Comparison of ENCODE assay signal across 8 mouse cellular contexts in genomic region chr2:24950189-24950535, GRCm38 (mm10). TPM values are rescaled to one million over a fixed set of nuclear protein-coding genes. Genes with fewer than 3 reads are reported as not detected.
A peak's percentile ranks its signal among the peaks of the same experiment; 100 is the strongest.
DNase-seq lines count a peak whose midpoint lies in the region; ATAC-seq and TF ChIP-seq lines count a peak whose summit lies in the region.

No protein-coding gene starts in this region.

- peaks cover 3% of the 10 kb centered on the region for H3K36me3 ChIP-seq in thymus, adult 2 months (ENCODE audit: control insufficient read depth, insufficient read depth, low read length)
- peaks cover 23% of the 10 kb centered on the region for H3K36me3 ChIP-seq in hindbrain, postnatal 0 days (ENCODE audit: insufficient read depth, low read length)
- peaks cover 36% of the 10 kb centered on the region for H3K36me3 ChIP-seq in midbrain, embryonic 12.5 days

- H3K27me3 ChIP-seq in thymus, adult 2 months (ENCODE audit: control insufficient read depth, insufficient read depth, low read length): no peaks in the 10 kb centered on the region
- H3K27me3 ChIP-seq in hindbrain, postnatal 0 days (ENCODE audit: insufficient read depth, low read length): no peaks in the 10 kb centered on the region
- no peaks in the 10 kb centered on the region for H3K27me3 ChIP-seq in midbrain, embryonic 12.5 days

- peak overlapping the region; percentile 70 for H3K4me3 ChIP-seq in thymus, adult 2 months (ENCODE audit: control insufficient read depth, insufficient read depth, low read length)
- peak overlapping the region; percentile 92 for H3K4me3 ChIP-seq in hindbrain, postnatal 0 days (ENCODE audit: low read length)
- peak overlapping the region; percentile 89 for H3K4me3 ChIP-seq in midbrain, embryonic 12.5 days

- peak; percentile 29 for DNase-seq in adrenal gland, postnatal 25 days
- DNase-seq in adrenal gland, postnatal 4 days (ENCODE audit: low spot score in 2 of 2): no peak
- no peak for DNase-seq in thymus, adult 2 months
- no peak for DNase-seq in thymus, adult 18-20 months
- peak; percentile 22 for DNase-seq in hindbrain, postnatal 0 days (ENCODE audit: low spot score)
- DNase-seq in ovary, postnatal 36 days (ENCODE audit: low spot score): no peak
- no peak for DNase-seq in adipocyte (ENCODE audit: low spot score)

- peak overlapping the region; percentile 84 for H3K4me2 ChIP-seq in hindbrain, postnatal 0 days (ENCODE audit: low read depth, low read length)
- peak overlapping the region; percentile 94 for H3K4me2 ChIP-seq in midbrain, embryonic 12.5 days (replicated peaks)

- H3K27ac ChIP-seq in thymus, adult 2 months (ENCODE audit: control insufficient read depth, insufficient read depth, low read length): no peak overlapping the region
- peak overlapping the region; percentile 77 for H3K27ac ChIP-seq in hindbrain, postnatal 0 days
- H3K27ac ChIP-seq in midbrain, embryonic 12.5 days (replicated peaks): peak overlapping the region; percentile 64

- peaks cover 6% of the 10 kb centered on the region; the same call in 1 of the 2 replicates for H3K4me1 ChIP-seq in thymus, adult 2 months (replicated peaks; ENCODE audit: control insufficient read depth, insufficient read depth, low read length)
- H3K4me1 ChIP-seq in hindbrain, postnatal 0 days (ENCODE audit: insufficient read depth, low read length): peaks cover 6% of the 10 kb centered on the region; the same call in 1 of the 2 replicates
- H3K4me1 ChIP-seq in midbrain, embryonic 12.5 days: peaks cover 20% of the 10 kb centered on the region

- TF ChIP-seq POLR2A in thymus, adult 2 months (IDR thresholded peaks at IDR 0.05; ENCODE audit: control insufficient read depth, extremely low read depth, insufficient read depth, low read length, poor library complexity): no peak

- under 1% methylated on average over 31 of the region's 31 CpGs for WGBS in thymus, adult 2 months
- under 1% methylated on average over 31 of the region's 31 CpGs for WGBS in hindbrain, postnatal 0 days
- whole genome bisulfite sequencing in midbrain, embryonic 12.5 days: 0% methylated on average over 31 of the region's 31 CpGs

- peak overlapping the region; percentile 91 for H3K9ac ChIP-seq in hindbrain, postnatal 0 days (replicated peaks; ENCODE audit: low read length)
- H3K9ac ChIP-seq in midbrain, embryonic 12.5 days (replicated peaks): peak overlapping the region; percentile 94

- no peaks in the 10 kb centered on the region for H3K9me3 ChIP-seq in hindbrain, postnatal 0 days (ENCODE audit: low read length)
- H3K9me3 ChIP-seq in midbrain, embryonic 12.5 days: no peaks in the 10 kb centered on the region

- ATAC-seq in hindbrain, postnatal 0 days: peak; percentile 16; the same call in 1 of the 2 replicates
- peak; percentile 3; the same call in 1 of the 2 replicates for ATAC-seq in midbrain, embryonic 12.5 days (ENCODE audit: low FRiP score, low read depth)

- no peak for TF ChIP-seq CTCF in thymus, adult 2 months (IDR thresholded peaks at IDR 0.05; ENCODE audit: borderline replicate concordance, control insufficient read depth, extremely low read depth, insufficient read depth, low read length, poor library complexity)
- TF ChIP-seq CTCF in hindbrain, postnatal 0 days (IDR thresholded peaks at IDR 0.05; ENCODE audit: low read depth): no peak

RNA-seq across cellular contexts. Expression of gene Zmynd19, which starts 0.6 kb away (rescaled TPM):
- total RNA-seq in adrenal gland, postnatal 25 days (2021): 21.3 and 26.6 TPM in 2 replicates
- 10 to 100 TPM; 28.5 to 28.9 TPM for total RNA-seq in adrenal gland, postnatal 4 days (2021)
- 11.0 and 14.8 TPM in 2 replicates for polyA plus RNA-seq in thymus, adult 2 months (2012; rRNA removed)
- total RNA-seq in hindbrain, postnatal 0 days (2014; rRNA removed): 23.2 and 25.6 TPM in 2 replicates
- 19.2 and 21.0 TPM in 2 replicates for polyA plus RNA-seq in hindbrain, postnatal 0 days (2015; fragmentation: Nextera tagmentation; extraction: Ambion mirVana)
- 19.8 and 24.7 TPM in 2 replicates for polyA plus RNA-seq in midbrain, embryonic 12.5 days (2016; fragmentation: Nextera tagmentation; extraction: Ambion mirVana)

RNA-seq across cellular contexts. Expression of gene Dph7, which starts 12.0 kb away (rescaled TPM):
- total RNA-seq in adrenal gland, postnatal 25 days (2021): 9.6 and 15.5 TPM in 2 replicates
- total RNA-seq in adrenal gland, postnatal 4 days (2021): 10 to 100 TPM; 20.3 to 21.3 TPM
- polyA plus RNA-seq in thymus, adult 2 months (2012; rRNA removed): 27.2 and 31.2 TPM in 2 replicates
- 38.9 and 45.8 TPM in 2 replicates for total RNA-seq in hindbrain, postnatal 0 days (2014; rRNA removed)
- 32.1 and 35.7 TPM in 2 replicates for polyA plus RNA-seq in hindbrain, postnatal 0 days (2015; fragmentation: Nextera tagmentation; extraction: Ambion mirVana)
- 29.4 and 35.7 TPM in 2 replicates for polyA plus RNA-seq in midbrain, embryonic 12.5 days (2016; fragmentation: Nextera tagmentation; extraction: Ambion mirVana)

RNA-seq across cellular contexts. Expression of gene Arrdc1, which starts 15.1 kb away (rescaled TPM):
- total RNA-seq in adrenal gland, postnatal 25 days (2021): 16.2 and 26.4 TPM in 2 replicates
- 10 to 100 TPM; 30.3 to 38.3 TPM for total RNA-seq in adrenal gland, postnatal 4 days (2021)
- 272 and 315 TPM in 2 replicates for polyA plus RNA-seq in thymus, adult 2 months (2012; rRNA removed)
- 78.8 and 80.7 TPM in 2 replicates for total RNA-seq in hindbrain, postnatal 0 days (2014; rRNA removed)
- 39.8 and 41.9 TPM in 2 replicates for polyA plus RNA-seq in hindbrain, postnatal 0 days (2015; fragmentation: Nextera tagmentation; extraction: Ambion mirVana)
- polyA plus RNA-seq in midbrain, embryonic 12.5 days (2016; fragmentation: Nextera tagmentation; extraction: Ambion mirVana): 14.0 and 17.0 TPM in 2 replicates

RNA-seq across cellular contexts. Expression of gene Mrpl41, which starts 24.7 kb away (rescaled TPM):
- 87.6 and 101 TPM in 2 replicates for total RNA-seq in adrenal gland, postnatal 25 days (2021)
- total RNA-seq in adrenal gland, postnatal 4 days (2021): 10 to 100 TPM; 82.1 to 96.4 TPM
- polyA plus RNA-seq in thymus, adult 2 months (2012; rRNA removed): 40.6 and 43.4 TPM in 2 replicates
- 52.0 and 52.7 TPM in 2 replicates for total RNA-seq in hindbrain, postnatal 0 days (2014; rRNA removed)
- 197 and 201 TPM in 2 replicates for polyA plus RNA-seq in hindbrain, postnatal 0 days (2015; fragmentation: Nextera tagmentation; extraction: Ambion mirVana)
- 140 TPM in 2 replicates for polyA plus RNA-seq in midbrain, embryonic 12.5 days (2016; fragmentation: Nextera tagmentation; extraction: Ambion mirVana)

RNA-seq across cellular contexts. Expression of gene Pnpla7, which starts 25.7 kb away (rescaled TPM):
- 74.0 and 81.1 TPM in 2 replicates for total RNA-seq in adrenal gland, postnatal 25 days (2021)
- 10 to 100 TPM; 50.8 to 54.4 TPM for total RNA-seq in adrenal gland, postnatal 4 days (2021)
- 52.7 and 53.9 TPM in 2 replicates for polyA plus RNA-seq in thymus, adult 2 months (2012; rRNA removed)
- 6.7 and 7.6 TPM in 2 replicates for total RNA-seq in hindbrain, postnatal 0 days (2014; rRNA removed)
- polyA plus RNA-seq in hindbrain, postnatal 0 days (2015; fragmentation: Nextera tagmentation; extraction: Ambion mirVana): 4.1 and 4.8 TPM in 2 replicates
- polyA plus RNA-seq in midbrain, embryonic 12.5 days (2016; fragmentation: Nextera tagmentation; extraction: Ambion mirVana): 3.6 and 5.5 TPM in 2 replicates

Comparison
In these comparisons a context has a peak if more than half of its experiments do, and no peak if none do; other contexts are left out.
1. DNase-seq: peak in adrenal gland, postnatal 25 days (single experiment) and hindbrain, postnatal 0 days (single experiment); none in adrenal gland, postnatal 4 days (0 of 2), thymus, adult 2 months (single experiment), thymus, adult 18-20 months (0 of 2), ovary, postnatal 36 days (single experiment) and adipocyte (single experiment).
2. Peak in every context shown above with its lines, with median percentiles within 50 percentile points of each other: H3K4me3 ChIP-seq.